Mouse (Mus musculus): ENCODE data around the gene Ccdc9. TPM values are rescaled to one million over a fixed set of nuclear protein-coding genes. Genes with fewer than 3 reads are reported as not detected.

Ccdc9 gene
- total RNA-seq (2021), result 10 to 100 TPM; 29.1 to 36.9 TPM
- long read RNA-seq, experiment 1, partial matches to known transcripts, result 3 of 4 reads
- long read RNA-seq, experiment 1, other reads (novel, unspliced or antisense), result 1 of 4 reads
- long read RNA-seq, experiment 2, partial matches to known transcripts, result 4 of 10 reads
- long read RNA-seq, experiment 2, other reads (novel, unspliced or antisense), result 6 of 10 reads

DNA sequence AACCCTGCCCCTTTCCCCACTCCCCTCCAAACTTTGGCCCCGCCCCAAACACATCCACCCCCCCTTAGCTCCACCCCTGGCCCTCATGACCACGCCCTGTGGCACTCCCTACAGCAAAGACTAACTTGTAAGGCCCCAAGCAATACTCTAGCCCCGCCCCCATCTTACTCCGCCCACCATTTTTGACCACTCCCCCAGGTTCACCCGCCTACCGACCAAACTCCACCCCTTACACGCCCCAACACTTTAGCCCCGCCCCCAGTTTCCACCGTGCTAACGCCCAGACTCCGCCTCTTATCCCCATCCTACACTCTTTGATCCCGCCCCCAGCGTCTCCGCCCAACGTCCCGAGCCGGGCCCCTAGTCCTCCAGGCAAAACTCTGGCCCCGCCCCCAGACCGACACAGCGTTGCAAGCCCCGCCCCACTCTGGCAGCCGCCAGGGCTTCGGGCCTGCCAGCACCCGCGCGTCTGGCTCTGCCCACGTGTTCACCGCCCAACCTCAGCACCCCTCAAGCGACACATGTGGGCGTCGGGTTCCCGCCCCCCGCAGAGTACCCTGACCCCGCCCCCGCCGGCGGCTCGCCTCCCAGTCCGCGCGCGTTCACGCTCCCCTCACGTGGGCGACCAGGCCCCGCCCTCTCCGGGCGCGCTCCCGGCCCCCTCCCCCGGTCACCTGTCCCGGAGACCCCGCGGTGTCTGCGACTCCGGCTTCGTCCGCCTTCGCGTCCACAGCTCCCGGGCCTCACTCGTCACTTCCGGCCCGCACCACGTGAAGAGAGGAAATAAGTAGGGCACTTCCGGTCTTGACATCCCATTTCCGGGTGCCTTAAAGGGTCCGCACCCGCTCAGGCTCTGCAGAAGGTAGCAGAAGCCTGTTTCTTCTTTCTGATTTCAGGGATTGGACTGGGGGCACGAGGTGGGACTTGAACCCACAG is at the start of gene Ccdc9:
Gene Ccdc9, minus strand, starts transcription at position 770 of the 936 bp plus-strand sequence.
- DNase-seq, result peak; percentile 99

DNA sequence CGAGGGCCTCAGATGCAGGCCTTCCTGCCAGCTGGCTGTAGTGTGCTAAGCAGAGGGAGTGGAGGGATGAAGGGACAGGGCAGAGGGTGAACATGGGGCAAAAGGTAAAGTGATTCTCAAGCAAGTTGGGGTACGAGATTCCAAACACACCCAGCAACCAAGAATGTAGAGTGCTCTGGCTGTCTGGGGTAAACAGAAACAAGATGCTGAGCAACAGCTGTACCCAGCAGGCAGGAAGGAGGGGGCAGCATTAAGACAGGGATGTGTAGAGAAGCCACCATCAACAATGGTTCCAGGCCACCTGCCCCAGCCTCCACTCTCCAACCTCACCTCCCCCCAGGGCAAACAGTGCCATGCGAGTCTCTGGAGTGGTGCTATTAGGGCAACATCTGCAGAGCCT is 42.6 kb upstream of the Ccdc9 start:
- DNase-seq, result no peak

DNA sequence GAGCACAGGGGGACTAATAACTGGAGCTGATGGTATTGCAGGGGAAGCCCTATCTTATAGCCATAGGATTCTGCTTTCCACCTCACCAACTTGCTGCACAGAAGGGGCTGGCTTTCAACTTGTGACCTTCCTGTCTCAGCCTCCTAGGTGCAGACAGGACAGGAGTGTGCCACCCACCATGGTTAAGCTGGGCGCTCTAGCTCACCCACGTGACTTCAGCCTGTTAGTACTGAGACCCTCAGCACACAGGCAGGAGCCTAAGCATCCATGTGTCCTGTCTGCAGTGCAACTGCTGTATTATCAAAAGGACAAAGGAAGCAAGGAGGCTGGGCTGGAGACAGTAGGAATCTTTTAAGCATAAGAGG is 40.0 kb upstream of the Ccdc9 start:
- DNase-seq, result no peak

DNA sequence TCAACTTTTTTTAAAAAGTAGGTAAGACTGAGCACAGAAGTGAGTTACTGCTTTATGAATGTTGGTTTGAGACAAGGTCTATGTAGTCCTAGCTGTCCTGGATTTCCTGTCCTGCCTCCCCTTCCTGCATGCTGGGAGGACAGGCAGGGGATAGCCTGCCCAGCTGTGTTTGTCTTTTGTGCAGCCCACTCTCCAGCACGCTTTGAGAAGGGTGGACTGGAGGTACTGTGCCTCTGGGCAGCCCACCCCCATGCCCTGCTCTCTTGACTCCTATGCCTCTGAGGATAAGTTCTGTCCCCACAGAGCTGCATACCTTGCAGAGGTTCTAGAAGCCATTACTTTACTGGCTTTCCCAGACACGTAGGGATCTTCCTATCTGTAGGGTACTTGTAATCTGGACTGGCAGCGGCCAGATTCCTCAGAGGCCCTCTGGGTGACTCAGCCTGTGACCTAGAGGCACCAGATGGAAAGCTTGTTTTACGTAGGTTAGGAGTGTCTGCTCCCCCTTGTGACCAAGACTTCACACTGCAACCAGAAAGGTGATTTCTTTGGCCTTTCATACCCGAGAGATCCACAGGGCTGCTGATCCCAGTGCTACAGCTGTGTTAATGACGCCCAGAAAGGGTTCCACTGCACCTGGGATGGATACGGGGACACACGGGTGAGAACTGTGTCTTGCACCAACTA is 39.5 kb upstream of the Ccdc9 start:
- peak; percentile 67 for DNase-seq

DNA sequence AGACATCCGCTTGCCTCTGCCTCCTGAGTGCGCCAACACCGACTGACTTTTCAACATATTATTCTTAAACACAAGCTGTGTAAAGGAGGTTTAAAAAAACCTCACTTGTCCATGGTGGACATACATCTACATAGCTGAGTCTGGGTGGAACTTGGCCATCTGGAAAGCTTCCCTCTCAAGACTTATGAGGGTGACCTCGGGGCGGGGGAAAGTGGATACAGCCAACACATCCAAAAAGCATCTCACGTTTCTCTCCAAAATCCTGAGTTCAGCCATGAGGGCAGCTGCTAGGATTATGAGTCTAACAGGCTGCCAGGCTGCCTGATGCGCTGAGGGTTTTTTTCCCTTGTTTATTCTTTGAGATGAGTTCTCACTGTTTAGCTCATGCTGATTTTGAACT is 38.1 kb upstream of the Ccdc9 start:
- no peak for DNase-seq

DNA sequence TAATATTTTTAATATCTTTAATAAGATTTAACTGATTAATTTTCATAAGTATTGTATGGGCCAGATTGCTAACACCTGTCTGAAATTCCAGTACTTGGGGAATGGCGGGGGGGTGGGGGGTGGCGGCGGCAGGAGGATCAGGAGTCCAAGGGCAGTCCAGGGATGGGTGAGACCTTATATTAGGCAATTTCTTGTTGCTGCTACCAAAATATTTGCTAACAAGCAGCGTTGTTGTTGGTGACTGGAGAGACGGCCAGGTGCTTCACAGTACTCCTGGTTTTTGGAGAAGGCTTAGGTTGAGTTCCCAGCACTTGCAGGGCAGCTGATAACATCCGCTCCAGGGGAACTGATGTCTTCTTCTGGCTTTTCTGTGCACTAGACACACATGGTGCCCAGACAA is 33.9 kb upstream of the Ccdc9 start:
- DNase-seq, result no peak

DNA sequence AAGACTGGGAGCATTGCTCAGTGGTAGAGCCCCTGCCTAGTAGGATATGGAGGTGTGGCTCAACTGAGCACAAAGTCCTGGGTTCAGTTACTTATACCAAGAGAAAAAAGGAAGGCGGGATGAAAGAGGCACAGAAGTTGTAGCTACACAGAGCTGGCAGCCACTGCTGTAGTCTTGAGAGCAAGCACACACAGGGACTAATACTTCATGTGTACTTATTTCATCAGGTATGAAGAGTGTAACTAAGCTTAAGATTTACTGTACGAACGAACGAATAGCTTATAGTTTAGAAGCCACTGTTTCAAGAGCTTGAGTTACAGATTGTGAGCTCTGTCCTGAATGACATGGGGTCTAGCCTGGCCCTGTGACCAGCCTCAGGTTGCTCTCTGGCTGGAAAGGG is 32.6 kb upstream of the Ccdc9 start:
- no peak for DNase-seq

DNA sequence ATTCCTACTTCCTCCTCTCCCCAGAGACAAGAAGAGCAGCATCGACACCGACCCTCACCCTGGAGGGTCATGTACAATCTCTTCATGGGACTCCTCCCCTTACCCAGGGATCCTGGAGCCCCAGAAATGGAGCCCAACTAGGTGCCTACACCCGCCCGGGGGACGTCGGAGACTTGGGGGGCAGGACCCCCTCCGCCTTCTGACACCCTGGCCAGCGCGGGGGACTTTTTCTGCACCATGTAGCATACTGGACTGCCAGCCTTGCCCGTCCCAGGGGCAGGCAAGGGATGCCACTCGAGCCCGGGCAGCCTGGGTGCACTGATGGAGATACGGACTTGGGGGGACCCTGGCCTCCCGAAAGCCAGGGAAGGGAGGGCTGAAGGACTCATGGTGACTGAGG is 30.5 kb upstream of the Ccdc9 start:
- DNase-seq, result no peak

DNA sequence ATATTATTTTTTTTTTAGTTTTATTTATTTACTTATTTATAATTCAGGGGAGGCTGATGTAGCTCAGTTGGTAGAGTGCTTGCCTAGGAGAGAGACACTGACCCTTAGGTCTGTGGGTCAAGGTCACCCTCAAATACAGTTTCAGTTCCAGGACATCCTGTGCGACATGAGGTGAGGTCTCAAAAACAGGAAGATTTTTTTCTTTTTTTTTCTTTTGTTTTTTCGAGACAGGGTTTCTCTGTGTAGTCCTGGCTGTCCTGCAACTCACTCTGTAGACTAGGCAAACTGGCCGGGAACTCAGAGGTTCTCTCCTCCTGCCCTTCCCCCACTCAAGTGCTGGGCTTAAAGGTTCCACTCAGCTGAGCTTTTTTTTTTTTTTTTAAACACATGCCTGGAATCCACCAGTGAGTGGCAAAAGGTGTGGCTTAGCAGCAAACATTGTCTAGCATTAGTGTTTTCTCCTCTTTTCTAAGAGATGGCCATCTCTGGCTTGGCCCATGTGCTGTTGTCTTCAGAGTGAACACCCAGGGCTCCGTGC is 28.7 kb upstream of the Ccdc9 start:
- no peak for DNase-seq

DNA sequence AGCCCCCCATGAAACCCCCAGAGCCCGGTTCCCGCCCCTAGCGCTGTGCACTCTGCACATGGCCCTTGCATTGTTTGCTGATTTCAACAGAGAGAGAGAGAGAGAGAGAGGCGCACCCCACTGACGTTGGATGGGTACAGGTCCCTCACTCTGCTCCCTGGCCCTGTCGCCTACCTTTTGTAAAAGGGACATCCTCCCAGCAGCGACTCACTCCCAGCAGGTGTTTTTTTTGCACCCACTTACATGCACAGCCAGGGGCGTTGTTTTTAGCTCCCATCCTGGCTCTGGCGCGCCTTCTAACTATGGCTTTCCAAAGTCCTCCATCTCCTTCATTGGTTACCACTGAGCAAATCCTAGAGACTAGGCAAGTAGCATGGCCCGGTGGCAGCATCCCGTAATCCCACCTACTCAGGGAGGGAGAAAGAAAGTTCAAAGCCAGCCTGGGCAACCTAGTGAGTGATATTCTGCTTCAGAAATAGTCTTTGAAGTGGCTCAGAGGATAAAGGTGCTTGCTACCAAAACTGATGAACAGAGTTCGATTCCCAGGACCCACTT is 27.7 kb upstream of the Ccdc9 start:
- DNase-seq, result no peak

DNA sequence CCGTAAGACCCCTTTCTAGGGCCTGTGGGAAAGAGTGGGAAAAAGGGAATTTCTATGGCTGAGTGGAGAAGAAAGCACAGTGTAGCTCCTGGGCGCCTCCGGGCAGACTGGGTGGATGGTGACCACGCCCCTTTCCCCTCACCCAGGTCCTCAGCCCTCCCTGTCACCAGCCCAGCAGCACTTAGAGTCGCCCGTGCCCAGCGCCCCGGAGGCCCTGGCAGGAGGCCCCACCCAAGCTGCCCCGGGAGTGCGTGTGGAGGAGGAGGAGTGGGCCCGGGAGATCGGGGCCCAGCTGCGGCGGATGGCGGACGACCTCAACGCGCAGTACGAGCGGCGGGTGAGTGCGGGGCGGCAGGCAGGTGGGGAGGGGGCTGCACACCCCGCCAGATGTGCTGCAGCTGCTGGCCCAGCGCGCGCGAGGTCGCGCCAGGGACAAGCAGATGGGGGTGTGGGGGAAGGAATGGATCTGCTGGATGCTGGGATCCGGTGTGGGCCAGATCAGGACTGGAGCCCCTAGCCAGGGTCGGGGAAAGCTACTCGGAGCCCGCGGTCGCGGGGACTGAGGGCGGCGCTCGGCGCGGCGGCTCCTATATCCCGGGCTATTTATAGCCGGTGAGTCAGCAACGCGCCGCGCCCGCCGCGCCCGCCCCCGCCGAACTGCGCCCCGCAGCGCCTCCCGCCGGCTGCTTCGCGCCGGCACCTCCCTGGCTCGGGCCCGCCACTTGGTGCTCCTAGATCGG is 27.1 kb upstream of the Ccdc9 start:
- DNase-seq, result peak; percentile 84

DNA sequence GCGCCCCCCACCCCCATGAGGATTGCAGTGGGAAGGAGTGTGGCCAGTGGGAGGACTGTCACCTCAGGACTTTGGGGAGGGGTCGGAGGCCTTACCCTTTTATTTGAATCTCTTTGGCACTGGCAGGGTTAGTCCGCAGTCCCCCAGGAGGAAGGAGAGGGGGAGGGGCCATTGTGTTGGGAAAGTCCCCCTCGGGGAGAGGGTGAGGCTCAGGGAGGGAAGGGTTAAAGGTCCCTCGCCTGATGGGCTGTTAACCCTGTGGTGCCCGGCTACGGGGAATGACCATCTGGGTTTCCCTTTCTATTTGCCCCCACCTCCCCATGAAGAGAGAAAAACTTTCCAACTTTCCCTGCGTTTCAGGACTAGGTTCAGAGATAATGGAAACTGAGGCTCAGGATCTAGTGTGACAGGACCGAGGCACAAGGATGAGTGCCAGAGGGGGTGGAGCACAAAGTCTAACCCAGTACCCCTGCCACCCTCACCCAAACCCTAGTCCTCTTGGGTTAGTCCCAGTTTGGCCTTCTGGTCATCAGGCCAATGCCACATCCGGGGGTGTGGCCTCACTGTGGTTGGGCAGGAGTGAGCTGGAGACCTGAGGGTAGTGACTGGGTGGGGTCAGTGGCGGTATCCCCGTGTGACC is 26.2 kb upstream of the Ccdc9 start:
- peak; percentile 63 for DNase-seq

DNA sequence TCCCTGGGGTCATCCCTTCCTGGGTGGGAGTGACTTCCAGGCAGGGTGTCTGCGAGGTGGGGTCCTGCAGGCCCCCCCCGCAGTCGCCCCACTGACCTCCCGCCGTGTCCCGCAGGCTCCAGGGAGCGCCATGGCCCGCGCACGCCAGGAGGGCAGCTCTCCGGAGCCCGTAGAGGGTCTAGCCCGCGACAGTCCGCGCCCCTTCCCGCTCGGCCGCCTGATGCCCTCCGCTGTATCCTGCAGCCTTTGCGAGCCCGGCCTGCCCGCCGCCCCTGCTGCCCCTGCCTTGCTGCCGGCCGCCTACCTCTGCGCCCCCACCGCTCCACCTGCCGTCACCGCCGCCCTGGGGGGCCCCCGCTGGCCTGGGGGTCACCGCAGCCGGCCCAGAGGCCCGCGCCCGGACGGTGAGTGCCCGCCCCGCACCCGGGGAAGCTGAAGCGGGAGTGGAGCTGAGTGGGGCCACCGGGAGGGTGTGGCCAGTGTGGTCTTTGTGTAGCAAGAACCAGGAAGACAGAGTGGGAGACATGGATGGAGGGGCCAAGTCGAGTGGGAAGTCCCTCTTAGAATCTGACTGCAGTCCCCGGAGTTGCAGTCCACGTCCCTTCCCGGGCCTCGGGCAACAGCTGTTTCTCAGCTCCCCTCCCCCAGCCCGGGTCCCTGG is 25.5 kb upstream of the Ccdc9 start:
- peak; percentile 54 for DNase-seq

DNA sequence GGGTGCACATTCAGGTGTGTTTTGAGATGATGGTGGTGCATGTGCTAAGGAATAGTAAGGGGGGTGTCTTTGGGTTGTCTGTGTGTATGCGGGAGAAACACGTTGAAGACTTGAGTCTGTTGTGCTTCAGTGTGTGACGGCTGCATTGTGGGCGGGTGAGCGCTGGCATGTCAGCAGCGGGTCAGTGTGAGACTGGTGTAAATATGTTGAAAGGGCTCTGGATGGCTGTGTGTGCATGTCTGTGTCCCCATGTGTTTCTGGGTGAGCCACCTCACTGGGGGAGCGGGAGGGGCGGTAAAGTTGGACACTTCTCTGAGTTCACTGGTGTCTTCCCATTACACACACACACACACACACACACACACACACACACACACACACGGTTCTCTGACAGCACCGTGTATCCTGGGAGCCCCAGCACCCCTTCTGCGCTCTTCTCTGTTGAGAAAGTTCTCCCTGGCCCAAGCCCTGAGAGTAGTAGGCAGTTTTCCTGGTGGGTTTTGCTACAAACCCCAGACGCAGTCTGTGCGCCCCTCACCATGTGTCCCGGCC is 24.9 kb upstream of the Ccdc9 start:
- no peak for DNase-seq

DNA sequence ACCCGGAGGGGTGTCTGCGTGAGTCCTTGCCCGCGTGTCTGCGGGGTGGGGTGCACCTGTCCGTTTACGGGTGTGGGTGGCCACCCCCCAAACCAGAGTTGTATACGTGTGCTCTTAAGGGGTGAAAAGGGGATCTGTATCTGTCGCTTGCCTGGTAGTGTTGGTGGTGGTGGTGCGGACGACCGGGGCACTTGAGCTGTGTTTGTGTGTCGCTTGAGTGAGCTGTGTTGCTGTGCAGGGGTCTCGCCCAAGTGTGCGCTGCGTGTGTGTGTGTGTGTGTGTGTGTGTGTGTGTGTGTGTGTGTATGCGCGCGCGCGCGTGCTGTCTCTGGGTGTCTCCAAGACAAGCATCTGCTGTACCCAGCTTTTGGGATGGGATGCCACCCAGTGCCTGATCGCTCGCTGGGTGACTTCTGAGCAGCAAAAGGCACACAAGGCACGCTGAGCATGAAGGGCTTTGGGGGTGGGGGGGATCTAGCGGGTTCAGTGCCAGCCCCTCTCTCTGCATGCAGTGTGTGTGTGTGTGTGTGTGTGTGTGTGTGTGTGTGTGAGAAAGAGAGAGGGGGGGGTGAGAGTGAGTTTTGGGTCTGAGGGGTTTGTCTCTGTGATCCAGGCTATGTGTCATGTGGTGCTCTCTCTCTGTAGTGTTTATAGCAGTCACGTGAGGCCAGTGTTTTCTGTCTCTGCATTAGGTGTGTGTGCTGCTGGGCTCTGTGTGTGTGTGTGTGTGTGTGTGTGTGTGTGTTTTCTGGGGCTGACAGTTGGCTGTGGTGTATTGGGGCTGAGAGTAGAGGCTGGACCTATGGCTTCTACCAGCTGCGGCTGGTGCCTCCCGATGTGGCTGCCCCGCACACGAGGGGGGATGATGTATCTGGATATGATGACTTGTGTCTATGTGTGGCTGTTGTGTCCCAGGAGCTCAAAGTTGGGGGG is 24.2 kb upstream of the Ccdc9 start:
- DNase-seq, result peak; percentile 34

DNA sequence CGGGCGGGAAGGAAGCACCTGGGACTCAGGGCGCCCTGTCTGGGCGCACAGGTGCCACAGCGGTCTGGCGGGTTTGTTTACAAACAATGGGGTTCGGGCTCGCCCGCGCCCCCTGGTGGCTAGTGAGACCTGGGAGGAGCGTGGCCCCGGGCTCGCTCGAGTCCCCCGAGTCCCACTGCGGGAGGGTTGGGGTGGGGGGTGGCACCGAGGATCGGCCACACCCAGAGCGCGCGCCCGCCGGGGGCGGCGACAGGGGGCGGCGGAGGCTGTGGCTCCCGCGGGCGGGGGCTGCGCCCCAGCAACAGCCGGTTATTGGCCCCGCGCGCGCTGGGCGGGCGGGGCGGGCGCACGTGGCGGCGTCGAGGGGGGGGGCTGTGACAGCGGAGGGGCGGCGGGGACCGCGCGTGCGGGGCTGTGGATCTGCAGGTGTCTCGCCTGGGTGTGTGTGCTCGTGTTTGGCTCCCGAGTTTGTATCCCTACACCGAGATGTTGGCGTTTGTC is 23.5 kb upstream of the Ccdc9 start:
- peak; percentile 89 for DNase-seq

DNA sequence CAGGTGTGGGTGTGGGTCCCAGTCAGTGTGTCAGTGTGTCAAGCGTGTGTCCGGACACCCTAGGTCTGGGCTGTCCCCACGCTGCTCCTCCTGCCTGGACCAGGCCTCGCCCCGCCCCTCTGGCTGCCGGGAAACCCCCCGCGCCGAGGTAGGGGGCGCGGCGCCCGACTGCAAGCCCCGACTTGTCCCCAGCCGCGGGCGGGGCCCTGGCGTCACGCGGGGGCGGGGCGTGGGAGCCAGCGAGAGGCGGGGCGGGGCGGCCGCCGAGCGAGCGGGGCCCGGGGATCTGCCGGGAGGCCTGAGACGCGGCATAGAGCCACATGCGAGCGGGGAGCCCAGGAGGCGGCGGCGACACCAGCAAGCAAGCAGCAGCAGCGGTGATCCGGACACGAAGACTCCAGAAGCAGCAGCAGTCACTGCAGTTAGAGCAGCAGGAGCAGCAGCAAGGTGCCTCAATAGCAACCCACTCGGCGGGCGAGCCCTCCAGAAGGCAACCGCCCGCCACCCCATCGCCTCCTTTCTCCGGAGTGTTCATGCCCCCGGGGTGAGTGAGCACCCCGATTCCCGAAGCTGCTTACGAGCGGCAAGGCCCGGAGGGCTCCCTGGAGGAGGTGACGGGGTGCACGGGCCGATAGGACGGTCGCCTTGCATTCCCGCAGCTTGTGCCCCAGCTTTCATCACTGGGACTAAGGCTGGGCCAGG is 22.9 kb upstream of the Ccdc9 start:
- DNase-seq, result peak; percentile 91

DNA sequence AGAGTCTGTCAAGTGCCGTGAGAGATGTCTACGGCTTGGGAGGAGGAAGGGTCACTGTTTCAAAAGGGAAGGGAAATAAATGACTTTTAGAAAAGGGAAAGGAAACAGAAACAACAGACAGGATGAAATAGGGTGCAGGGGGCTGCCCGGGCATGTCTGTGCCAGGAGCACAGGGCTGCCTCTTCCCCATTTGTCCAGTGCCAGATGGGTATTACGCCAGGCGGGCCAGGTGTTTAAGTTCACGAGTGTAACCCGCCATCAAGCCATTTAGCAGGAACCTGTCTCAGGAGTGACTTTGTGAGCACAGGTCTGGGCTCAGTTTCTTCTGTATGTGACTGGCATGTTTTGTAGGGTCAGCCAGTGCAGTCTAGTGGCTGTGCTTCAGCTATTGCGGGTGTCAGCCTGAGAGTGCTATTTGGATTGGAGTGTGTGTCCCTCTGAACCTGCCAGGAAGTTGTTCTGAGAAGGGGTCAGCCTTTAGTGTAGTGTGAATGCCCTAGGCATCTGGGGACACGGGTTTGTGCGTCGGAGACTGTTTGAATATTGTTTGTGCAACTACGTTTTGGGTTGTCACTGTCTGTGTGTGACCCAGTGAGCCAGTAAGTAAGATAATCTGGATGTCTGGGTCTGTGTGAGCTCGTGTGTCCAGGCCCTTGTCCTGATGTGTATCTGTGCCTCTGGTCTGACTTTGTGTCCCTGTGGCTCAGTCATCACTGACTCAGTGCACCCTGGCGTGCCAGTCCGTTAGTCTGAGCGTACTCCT is 22.1 kb upstream of the Ccdc9 start:
- no peak for DNase-seq
